Mouse (Mus musculus) hematopoietic stem cell, adult 5-6 weeks (primary cell): ENCODE measurements at regions not wholly inside any gene's neighbourhood (a gene's known extent, or its start where the extent isn't known, plus 50 kb on each side); places are given as distances from the start of the nearest gene placed in this dataset.

Source experiments
- ATAC-seq, 2 experiments: fragments of 125-278 bp in 1 of 2; replicated peaks in 1 of 2; 2 replicates each; pipeline ENCODE4 v1.8.0; 2016 to 2017; ENCODE audit warnings: inconsistent platforms in 2 of 2, mild to moderate bottlenecking in 2 of 2, moderate number of reproducible peaks in 2 of 2, low read depth in 1 of 2, moderate TSS enrichment in 1 of 2; ENCODE audit not compliant: low FRiP score in 2 of 2, poor library complexity in 2 of 2, severe bottlenecking in 2 of 2, insufficient read depth in 1 of 2, low TSS enrichment in 1 of 2

DNA sequence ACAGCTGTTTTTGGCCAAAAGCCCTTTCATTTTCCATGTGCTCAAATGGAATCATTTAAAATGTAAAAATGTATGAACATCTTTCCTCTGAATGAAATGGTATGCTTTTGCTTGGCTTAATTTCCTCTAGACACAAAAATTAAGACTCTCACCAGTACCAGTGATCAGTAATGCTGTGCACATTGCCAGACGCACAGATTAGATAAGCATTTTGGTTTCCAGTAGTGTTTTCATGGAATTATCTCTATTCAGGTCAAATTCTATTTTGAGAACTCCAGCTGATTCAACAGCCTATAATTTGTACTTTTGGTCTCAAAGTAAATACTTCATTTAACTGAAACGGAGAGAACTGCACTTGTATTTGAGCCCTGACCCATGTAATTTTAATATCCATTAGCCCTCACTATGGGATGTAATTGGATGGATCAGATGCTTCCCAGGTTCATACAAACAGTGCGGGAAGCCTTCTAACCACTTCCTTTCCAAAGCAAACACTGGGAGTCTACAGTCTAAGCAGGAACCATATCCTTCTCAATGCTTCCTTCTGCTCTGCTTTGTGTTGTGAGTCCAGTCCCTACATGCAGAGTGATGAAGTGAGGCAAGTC is 794.6 kb upstream of the 2610301B20Rik start:
- no peak for ATAC-seq

DNA sequence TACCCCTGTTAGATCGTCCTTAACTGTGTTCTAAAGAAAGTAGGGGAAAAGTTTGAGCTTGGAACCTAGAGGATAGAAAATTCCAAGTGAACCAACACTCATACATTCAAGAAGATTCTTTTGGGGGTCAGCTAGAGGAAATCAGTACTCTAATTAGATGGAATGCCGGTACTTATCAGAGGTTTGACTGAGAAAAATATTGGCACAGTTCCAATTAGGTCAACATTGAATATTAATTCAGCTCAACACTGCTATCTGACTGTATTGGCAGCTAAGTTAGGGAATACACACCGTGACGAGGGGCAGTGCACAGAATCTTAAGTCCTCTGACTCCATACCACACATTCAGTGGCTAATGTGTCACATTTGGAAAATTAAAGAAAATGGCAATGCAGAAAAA is 759.5 kb upstream of the 2610301B20Rik start:
- no peak for ATAC-seq

DNA sequence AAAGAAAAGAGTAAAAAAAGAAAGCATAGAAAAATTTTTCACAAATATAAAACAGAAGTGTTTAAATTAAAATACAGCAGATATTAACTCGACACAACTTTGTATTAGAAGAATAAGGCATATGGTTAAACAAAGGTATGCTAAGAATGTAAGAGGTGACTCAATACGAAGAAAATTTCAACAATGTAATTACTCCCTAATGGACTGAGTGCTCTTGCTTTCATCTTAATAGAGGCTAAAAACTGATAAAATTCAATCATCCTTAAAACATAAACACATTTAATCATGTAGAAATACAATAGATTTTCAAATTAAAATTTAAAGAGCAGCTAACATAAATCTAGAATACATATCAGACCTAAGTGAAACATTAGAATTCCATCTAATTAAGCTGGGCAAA is 756.3 kb upstream of the 2610301B20Rik start:
- no peak for ATAC-seq

DNA sequence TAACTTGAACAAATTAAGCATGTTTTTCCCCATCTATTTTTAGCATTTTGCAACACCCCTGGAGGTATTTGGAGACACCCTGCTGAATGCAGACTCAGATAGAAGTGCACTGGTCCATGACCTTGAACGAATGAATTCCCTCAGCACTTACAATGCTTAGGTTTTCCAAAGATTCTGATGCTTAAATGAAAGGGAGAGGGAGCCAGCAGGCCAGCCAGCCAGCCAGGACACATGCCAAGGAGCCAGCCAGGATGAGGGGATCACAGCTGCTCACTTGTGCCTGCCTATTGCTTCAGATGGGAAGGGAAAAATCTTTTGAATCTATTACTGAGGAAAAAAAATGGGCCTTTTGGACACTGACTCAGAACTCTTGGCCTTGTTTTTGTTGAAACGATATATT is 750.0 kb upstream of the 2610301B20Rik start:
- no peak for ATAC-seq

DNA sequence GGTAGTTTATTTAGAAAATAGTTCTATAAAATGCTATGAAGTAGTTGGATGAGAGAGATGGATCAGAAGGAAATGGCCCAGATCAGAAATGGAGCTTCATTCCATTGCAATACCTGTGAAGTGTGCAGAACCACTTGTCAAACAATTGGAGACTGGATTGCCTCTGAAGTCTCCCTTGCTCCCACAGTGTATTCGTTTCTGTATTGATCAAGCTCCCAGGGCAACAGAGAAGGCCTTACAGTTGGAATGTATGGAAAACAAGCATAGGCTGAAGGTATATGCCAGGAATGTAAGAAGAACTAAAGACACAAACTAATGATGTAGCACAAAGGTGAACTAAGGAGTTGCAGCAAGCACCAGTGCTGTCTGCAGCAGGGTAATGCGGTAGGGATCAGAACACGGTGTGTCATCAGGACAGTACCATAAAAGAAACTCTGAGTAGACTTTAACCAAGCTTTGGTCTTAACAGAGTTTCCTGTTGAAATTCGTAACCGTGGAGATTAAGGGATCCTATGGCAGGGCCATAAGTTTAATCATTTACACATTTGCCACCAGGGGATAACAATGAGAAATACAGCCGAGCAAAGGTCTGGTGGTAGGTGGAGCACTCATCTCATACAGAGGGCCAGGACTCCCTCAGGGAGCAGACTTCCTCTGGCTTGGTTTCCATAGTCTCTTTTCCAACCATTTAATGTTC is 732.9 kb upstream of the 2610301B20Rik start:
- ATAC-seq: no peak

DNA sequence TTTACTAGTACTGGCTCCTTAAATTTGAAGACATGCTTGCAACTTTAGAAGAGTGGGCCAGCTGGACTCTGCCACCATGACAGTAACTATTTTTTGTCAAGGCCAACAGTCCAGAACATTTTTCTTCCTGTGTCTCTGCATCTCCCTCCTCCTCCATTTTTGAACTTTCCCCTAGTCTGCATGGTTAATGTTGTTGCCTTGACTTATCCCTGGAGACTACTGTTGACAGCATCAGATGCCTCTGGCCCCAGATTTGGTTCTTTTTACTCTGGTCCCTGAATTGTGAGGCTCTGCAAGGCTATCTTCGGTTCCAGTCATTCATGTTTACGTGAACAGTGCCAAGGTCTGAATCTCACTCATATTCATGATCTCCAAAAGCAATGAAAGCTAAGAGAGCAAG is 724.4 kb upstream of the 2610301B20Rik start:
- no peak for ATAC-seq

DNA sequence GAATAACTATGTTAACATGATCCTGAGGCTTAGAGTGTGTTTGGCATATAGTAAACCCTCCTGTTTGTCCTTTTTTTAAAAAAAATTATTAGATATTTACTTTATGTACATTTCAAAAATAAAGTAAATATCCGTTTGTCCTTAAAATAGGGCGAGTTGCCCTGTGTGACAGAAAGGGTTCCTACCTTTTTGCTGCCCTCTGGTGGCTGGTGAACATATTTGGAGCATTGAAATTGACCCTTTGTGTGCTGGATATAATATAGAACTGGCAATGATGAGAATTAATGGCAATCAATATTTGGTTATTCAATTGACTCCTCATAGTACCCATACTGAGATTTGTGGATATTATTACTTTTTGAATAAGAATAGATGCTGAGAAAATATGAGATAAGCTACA is 723.8 kb upstream of the 2610301B20Rik start:
- no peak for ATAC-seq

DNA sequence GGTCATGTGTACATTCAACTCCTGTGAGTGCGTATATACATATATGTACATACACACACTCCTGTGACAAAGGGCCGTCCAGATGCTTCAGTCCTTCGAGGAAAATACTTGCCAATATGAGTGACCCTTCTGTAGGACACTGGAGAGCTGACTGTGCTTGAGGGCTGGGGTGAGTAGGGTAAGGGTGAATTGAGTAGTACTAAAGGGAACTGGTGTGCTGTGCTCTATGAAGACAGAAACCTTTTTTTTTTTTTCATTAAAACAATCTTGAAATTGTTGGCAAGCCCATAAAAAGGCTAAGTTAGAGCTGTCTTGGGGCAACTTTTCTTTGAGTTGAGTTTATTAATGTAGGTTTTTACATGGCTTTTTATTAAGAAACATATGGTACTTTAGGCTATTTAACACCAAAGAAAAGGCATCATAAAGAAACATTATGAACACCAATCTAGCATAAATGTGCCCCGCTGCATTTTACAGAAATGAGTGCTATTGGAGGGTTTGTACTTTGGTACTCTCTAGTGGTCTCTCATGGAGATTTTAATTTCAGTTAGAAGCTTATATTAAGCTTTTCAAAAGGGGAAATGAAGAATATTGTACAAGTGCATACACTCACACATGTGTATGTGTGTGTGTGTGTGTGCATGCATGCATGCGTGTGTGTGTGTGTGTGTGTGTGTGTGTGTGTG is 718.5 kb upstream of the 2610301B20Rik start:
- no peak for ATAC-seq

DNA sequence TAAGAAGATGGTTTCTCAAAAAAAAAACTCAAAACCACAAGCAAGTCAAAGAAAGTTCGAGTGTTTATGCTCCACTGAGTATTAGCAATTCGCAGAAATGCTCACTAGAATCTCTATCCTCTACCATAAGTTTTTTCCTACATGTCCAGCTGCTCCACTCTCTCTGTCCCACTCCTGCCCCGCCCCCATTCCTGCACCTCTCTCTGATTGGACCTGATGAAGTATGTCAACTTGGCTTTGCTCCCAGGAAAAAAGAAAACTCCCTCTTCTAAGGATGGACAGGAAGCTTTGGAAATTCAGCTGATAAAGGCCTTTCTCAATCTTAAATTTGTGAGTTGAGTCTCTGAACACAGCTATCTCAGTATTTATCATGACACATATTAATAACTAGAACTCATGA is 684.4 kb upstream of the 2610301B20Rik start:
- no peak for ATAC-seq

DNA sequence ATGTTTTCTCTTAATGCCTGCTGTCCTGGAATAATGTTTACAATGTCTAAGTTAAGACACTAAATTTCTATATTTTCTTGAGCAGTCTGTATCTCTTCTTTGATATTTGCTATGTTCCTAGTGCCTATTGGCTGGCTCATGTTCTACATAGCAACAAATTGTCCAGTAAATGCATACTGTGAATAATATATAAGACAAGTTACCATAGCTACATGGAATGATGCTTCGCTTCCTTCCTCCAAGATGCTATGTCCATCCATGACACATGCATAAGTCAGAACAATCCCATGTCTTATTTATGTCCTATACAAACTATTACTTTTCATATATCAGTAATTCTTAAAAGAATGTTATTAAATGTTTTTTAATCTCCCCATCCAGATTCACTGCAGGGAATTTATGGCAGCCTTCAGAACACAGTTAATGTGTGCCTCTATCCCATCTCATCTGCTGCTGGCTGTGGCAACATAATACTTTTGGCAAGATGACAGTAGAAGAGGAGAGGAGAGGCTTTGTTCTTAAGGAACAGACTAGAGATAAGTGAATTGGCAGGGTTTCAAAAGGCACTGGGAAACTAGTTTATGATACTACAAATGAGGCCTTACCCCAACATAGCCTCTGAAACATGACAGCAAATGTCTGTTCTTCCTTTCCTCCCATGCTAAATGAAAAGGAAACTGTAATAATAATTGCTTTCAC is 676.9 kb upstream of the 2610301B20Rik start:
- no peak for ATAC-seq

DNA sequence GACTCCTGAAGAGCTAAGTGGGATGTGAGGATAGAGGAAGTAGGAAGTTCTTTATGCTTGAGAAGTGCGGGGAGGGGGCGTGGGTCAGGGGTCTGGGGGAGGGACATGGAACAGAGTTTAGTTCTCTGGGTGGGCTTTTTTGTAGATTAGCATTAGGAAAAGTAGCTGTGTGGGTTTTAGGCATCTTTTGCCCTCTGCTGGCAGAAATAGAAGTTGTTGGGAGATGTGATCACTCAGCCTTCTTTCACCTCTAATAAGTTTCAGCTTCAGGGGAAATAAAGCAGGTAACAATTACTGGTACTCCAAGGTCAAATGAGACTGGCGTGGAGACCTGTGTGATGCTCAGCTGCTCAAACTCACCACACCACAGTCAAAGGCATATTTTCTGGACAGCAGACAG is 672.5 kb upstream of the 2610301B20Rik start:
- ATAC-seq: no peak

DNA sequence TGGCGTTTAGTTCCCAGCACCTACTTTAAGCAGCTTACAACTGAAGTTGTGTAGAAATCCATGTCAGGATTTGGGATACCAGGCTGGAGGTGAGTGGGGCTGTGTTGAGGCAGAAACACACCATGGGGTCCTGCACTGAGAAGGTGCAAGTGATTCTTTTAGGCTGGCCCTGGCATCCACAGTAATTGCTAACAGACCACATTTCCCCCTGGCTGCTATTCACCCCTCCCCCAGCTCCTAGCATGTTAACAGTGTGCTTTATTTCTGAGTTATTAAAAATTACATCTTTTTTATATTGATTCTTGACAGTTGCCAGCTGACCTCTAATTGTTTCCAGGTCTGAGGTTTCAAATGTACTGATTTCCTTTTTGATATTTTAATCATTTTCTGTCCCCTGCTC is 670.1 kb upstream of the 2610301B20Rik start:
- no peak for ATAC-seq

DNA sequence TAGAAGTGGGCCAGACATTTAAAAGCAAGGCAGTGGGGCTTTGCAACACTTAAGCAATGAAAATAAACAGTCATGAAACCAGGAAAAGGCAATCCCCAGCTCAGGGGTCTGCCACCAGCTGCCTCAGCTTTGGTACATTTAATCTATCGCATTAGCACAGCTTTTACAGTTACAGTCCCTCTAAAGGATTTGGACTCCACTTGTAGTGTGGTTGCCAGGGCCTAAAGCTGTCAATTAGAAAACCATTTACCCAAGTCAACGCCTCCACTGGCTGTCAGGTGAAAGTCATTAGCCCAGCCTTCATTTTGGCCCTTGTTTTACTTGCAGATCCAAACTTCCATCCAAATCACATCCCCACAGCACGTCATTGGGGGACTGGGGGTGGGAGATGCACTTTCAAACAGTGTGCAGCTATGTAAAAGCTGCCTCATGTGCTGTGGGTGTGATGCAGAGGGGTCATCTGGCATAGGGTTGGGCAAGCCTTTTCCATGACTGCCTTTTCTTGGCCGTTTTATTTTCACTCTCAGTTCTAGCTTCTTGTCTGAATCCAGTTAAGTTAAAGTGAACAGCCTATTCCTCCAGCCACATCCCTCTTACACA is 664.9 kb upstream of the 2610301B20Rik start:
- no peak for ATAC-seq

DNA sequence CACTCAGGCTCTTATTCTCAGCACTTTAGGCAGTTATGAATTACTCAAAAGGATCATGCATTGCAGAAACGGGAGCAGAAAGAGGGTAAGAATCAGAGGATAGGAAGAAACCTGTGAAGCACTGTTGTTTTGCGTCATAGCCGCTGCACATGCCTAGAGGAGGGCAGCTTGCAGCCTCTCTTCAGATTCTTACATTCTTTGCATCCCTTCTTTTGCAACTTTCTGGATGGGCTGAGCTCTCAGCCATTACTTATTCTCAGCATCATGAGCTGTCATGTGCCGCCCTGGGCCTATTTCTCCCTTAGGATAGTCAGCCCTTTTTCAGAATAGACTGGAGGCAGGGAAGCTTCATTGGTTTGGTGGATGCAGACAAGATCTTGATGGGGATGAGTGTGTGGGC is 663.0 kb upstream of the 2610301B20Rik start:
- no peak for ATAC-seq

DNA sequence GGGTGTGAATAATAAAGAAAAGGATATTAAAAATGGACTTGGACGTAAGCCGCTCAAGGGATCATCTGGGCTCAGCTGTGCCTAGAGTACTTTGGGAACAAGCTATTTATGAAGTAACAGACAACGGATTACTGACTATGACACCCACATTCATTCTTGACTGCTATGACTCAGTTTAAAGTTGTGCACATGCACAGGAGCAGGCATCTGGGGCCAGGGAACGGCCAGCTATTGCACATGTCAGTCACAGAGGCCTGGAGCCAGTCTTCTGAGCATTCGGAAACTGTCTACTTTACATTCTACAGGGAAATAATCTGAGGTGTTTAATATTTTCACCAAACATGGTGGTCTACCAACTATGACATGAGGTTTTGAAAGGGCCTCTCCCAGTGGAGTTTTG is 639.0 kb upstream of the 2610301B20Rik start:
- ATAC-seq: no peak

DNA sequence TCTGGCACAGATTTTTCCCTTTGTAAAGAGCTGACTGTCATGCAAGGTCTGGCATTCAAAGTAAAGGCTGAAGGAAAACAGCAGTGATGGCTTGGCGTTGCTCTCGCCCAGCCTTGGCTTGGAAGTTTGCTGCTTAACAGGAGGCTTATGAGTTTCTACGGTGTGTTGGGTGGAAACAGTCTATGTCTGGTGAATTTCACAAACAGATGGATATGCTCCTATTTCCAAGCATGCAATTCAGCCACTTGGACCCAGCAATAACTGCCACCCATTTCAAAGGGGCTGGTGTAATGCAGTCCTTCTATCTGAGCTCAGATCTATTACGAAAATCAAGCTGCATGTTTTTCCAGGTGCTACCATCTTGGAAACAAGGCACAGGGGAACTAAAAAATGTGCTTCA is 632.2 kb upstream of the 2610301B20Rik start:
- ATAC-seq: no peak

DNA sequence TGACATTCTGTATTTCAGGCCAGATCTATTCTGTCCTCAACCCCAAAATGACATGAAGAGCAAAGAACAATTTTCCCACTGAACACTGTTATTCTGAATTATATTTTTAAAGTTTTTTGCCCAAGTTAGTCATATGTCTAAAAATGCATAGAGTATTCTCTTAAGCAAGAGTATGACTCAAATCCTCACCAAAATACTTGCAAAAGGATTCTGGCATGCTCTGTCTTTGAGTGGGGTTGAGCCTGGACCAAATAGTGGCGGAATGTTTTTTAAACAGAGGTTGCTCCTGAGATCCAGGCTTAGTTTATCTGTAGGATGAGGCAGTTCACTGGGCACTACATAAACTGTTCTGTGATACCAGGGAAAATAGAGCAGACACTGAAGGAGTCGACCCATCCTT is 631.4 kb upstream of the 2610301B20Rik start:
- ATAC-seq: no peak
